Mouse (Mus musculus): ENCODE measurements at regions not wholly inside any gene's neighbourhood (a gene's known extent, or its start where the extent isn't known, plus 50 kb on each side); places are given as distances from the start of the nearest gene placed in this dataset.

DNA sequence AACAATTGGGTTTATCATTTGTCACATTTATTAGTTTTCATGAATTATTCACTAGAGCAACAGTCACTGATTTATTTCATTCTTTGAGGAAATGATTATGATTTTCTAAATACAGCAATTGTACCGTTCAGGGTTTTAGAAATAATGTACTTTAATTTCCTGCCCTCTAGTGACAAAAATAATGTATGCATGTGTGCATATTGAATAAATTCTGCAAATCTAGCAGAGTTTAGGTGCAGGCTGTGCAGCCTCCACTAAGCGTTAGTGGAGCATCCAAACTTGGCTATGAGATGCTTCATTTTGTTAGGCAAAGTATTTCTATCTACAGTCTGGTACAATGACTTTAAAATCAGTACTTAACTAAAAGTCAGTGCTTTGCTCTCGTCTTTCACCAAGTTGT lies 642.1 kb upstream of the A830018L16Rik start:
- no peak for DNase-seq

DNA sequence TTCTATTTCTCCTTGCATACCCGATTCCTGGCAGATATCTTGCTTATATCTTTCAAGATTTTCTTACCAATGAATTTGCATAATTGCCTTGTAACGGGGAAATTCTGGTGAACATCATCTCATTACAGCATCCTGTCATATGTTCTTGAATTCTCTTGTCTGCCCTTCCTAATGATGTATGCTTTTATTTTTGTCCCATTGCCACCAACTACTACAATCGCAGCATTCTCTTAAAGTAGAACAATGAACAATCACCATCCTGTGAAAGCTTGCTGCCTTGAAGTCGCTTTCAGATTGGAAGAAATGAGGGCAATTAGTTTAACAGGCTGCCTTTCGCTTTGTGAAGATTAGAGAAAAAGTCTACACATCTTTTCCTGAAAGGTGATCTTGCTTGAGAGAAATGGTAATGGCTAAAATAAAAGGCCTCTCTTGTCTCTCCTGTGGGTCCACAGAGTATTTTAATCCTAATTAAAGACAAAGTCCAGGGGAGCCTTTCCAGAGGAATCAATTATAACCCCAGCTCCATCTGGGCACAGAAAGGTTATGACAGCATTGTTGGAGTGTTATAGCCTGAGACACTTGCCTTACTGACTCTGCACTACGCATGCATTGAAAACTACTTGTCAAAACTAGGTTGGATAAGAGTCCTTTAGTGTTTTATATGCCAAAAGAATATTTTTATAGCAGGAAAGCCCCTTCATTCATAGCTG lies 619.7 kb upstream of the A830018L16Rik start:
- DNase-seq, result no peak

DNA sequence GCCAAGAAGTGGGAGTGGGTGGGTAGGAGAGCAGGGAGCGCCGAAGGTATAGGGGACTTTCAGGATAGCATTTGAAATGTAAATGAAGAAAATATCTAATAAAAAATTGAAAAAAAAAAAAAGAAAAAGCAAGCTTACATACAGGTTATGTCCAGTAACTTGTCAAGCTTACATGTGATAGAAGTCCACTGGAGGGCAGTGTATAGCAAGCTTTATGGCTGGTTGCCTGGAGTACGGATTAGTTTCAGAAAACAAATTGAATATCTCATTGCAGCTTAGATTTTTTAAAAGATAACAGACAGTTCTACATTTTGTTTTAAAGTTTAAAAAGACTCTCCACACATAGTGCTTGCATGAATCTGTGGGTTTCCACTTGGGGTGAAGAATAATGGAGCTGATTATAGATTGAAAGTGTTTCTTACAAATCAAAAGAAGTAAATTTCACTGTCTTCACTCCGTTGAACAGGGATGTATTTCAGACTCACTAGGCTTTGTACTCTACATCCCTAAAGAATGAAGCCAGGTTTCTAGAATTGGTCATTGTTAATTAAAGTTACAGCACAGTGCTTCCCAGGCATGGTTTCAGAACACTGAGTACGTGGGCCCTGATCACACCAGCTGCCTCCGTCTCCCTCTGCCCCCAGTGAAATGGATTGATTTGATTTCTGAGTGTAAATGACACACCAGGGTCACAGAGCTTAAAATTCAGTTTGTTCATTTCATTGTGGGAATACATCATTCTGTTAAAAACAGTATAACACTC lies 578.1 kb upstream of the A830018L16Rik start:
- DNase-seq, result peak; percentile 67

DNA sequence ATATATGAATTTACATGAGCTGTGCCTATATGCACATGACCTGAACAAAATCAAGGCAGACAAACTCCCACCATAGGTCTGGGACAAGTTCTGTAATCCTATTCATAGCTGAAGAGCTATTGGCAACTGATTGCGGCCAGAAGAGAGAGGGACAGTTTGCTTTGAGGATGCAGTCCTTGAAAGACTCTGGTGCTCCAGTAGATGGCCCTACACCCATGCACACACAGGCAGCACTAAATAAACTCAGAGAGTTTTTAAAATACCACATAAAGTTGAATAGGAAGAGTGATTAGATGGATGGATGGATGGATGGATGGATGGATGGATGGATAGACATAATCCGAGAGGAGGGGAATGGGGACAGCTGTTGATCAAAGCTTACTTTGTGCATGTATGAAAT lies 576.7 kb upstream of the A830018L16Rik start:
- no peak for DNase-seq

DNA sequence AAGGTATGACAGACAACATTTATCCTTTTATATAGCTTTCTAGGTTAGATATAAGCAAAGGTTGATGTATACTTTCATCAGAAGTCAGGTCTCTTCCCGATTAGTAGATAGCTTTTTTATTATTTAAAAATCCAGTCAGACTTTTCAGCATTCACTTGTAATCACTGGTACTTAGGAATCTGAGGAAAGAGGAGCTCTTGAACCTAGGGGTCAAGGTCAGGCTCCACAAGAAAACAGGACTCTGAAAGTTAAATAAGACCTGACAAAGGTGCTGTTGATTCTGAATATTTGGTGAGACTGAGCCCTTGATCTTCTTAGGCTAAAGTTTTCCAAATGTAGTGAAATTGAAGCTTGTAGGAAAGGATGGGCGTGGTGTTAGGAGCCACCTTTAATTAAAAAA lies 561.0 kb upstream of the A830018L16Rik start:
- no peak for DNase-seq

DNA sequence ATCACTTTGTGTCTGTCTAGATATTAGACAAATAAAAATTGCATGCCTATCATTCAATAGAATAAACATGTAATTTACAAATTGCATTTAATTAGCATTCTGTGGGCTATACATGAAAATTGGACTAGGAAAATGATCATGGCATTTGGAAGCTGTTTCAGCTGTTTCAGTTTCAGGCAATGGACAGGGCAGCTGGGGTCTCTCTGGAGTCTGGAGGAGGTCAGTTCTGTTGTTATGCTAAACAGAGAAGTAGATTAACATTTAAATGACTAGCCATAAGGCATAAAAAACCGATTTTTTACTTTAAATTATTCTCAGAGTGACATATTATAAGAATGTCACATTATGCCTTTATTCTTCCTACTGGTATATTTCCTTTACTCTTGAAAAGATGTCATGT lies 559.4 kb upstream of the A830018L16Rik start:
- no peak for DNase-seq

DNA sequence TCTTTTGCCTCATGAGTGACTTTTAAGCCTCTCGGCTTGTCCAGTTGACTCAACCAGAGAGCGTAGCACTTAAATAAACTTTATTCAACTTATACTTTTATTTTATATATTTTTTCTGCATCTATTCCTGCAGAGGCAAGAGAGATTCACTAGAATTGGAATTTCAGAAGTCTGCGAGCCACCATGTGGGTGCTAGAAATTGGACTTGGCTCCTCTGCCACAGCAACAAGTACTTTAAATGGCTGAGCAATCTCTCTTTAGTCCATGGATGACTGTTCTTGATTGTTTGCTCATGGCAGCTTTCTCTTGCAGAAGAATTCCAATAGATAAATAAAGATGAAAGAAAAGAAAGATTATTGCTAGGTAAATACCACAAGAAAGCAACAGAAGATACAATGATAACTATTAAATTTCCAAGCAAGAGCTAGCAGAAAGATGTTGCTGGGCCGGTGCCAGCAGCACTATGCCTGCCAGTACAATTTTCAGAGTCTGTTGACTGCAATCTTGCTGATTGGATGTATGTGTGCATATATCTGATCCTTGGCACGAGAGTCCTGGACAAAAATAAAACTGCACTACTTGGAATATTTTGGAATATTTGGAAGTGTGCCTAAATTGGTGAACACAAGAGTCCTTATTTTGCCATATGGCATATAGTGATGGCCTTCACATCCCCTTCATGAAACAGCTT lies 542.6 kb upstream of the A830018L16Rik start:
- DNase-seq, result no peak

DNA sequence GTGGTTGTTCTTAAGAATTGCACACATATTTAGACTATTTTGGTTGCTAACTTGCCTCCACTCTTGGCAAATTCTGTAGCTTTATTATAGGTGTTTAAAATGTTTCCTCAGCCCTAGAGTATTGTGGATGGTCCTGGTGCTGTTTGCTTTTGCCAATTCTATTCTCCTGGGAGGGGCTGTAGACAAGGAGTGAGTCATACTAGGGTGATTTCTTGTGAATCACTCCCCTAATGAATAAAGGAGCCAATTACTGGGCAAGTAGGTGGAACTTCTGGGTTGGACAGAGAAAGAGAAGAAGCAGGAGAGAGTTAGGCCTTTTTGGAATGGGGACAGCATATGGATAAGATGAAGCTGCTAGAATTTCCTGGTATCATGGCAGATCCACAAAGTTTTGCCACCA lies 541.6 kb upstream of the A830018L16Rik start:
- no peak for DNase-seq

DNA sequence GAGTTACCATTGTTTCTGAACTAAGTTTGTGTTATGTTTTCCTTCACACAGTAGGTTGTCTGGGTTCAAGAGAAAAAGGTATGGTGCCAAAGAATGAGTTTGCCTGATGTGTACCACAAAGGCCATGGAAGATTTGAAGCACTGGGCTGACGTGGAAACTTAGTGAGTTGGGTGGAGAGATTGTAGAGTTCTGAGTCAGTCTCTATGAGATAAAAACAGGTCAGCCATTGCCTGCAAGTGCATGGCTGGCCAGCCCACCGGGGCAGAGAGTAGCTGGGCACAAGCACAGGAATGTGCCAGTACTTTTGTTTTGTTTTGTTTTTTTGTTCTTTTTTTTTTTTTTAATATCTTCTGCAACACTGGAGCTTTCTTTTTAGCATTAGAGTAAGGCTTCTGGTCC lies 541.2 kb upstream of the A830018L16Rik start:
- DNase-seq, result no peak

DNA sequence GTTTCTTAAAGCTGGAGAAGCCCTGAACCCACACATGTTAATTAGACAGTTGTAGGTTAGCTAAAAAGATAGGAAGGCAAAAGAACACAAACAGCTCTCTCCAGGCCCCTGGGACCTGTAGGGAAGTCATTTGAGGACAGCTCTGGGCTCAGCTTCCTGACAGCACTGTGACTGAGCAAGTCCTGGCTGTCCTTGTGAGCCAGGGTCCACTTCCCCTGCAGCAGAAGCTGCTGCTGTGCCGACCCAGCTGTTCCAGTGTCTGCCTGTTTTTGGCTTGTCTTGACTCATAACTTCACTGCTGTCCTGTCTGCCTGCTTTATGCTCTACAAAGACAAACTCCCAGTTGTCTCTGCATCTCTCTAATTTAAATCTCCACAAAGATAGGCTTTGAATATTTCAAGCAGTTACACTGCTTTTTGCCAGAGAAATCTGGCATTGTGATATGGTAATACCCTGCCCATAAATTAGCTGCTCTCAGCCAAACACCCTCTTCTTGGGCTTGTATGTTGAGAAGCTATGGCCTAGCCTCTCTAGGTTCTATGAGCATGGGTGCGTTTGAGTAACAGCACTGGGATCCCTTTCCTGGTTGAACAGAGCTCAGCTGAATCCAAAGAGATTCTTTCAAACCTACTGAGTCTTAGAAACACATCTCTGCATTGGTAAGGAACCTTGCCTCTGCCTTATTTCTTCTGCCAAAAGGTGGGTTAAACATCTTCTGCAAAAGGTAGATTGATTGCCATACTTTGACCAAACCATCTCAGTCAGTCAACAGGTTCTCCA lies 536.3 kb upstream of the A830018L16Rik start:
- peak; percentile 5 for DNase-seq

DNA sequence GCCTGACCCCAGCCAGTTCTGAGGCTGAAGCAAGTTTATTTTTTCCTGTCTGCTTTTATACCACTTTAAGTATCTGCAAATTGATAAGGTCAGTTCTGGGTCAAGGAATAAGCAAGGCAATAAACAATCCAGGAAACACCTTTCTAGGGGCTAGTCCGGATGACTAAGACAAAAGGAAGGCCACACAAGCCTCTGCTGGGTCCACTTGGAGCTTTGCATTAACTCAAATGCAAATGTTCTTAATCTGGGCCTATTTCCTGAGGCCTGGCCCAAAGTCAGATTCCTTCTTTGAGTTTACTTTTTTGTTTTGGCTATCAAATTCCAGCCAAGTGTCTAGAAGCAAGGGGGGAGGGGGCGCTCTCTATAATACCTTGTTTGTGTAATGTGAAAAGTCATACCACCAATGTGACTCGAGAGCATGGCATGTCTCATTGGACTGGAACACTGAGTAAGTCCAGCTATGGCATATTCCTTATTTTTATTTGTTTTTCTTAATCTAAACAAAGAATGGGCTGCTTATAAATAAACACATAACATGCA lies 535.6 kb upstream of the A830018L16Rik start:
- DNase-seq, result no peak

DNA sequence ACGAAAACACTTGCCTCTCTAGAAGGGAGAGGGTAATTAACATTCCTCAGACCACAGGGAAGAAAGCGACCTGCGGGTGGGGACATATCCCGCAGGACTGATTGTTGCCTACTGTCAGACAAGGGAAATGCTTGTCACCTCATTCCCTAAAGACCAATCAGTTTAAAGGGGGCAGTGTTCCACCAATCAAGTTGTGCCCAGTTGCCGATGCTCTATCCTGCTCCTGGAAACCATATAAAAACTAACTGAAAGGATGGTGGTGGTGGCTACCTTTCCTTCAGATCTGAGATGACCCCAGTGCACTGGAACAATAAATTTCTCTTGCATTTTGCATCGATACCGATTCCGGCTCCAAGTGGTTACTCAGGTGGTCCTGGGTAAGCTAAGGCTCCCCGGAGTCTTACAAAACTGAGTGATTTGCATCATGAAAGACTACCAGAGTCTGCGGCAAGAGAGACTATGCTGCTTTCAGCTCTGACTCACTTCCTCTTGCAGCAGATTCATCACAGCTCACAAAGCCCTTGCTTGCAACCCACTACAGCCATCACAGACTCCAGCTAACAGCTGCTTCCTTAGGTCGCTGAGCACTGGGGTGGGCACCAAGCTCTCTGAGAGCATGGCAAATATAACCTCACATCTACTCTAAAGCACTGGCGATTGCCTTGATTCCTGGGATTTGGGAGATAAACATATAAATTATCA lies 533.7 kb upstream of the A830018L16Rik start:
- peak; percentile 14 for DNase-seq

DNA sequence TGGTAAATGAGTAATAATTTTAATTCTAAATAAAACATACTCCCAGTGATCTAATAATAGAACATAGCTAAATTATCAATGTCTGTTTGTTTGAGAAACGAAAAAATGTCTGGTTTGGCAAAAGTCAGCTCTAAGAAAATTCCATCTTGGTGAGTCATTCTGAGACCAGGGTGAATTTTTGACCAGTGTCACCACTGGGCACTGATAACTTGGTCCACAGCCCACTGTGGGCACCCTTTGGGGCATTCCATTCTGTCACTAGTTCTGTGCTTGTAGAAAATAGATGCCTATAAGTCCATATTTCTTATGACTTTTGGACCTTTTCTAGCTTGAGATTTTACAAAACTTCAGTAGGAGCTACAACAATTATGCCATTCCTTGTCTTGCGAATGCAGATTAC lies 515.1 kb upstream of the A830018L16Rik start:
- no peak for DNase-seq

DNA sequence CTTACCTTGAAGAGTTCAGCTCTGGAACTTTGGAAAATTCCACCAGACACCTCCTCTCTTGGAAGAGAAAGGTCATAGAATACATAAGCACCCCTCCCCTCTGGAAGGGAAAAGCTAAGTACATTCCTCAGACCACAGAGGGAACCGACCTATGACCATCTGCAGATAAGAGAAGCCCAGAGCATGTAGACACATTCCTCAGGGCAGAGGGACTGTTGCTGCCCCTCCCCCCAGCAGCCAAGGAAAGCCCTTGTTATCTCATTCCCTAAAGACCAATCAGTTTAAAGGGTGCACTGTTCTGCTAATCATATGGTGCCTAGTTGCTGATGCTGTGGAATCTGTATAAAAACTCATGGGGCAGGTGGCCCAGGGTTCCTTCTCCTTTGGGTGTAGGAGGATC lies 511.2 kb upstream of the A830018L16Rik start:
- DNase-seq, result no peak

DNA sequence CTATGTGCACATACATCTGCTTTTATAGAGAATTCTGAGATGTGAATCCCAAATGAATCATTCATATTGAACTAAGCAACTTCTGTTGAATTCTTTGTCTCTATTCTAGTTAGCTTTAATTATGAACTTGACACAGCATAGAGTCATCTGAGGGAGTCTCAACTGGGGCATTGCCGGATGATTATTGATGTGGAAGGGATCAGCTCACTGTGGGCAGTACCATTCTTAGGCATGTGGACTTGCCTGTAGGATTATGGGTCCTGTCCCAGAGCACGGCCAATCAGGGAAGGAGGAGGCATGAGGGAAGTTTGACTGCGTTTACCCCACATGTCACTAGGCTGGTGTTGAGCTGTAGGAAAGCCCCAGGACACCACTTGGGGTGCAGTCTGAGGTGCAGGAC lies 493.9 kb upstream of the A830018L16Rik start:
- no peak for DNase-seq

DNA sequence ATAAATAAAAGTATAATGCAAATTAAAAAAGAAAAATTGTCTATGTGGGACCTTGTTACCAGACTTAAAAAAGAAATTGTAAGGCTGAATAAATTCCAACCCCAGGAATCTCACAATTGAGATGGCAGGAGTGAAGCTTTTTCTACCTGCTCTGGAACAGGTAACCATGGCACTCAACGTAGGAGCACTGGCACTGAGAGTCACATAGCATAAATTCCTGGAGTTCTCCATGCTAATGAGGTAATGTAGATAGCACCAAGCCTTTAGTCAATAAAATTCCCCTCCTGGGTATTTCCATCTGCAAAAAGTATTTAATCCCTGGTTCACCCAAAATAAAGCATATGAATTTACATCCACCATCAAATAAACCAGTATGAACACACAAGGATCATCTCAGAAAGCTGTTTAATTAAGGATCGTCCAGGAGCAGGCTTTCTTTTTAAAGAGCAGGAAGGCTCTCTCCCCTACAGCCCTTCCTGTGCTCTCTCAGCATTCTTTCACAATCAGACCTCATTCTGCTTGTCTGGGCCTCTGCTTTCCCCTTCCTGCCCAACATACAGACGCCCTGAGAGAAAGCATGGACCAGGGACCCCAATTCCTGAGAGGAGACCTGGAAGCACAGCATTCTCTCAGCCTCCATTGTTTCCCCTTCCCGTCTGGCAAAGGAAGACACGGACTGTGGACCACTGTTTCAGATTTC lies 481.4 kb upstream of the A830018L16Rik start:
- no peak for DNase-seq

DNA sequence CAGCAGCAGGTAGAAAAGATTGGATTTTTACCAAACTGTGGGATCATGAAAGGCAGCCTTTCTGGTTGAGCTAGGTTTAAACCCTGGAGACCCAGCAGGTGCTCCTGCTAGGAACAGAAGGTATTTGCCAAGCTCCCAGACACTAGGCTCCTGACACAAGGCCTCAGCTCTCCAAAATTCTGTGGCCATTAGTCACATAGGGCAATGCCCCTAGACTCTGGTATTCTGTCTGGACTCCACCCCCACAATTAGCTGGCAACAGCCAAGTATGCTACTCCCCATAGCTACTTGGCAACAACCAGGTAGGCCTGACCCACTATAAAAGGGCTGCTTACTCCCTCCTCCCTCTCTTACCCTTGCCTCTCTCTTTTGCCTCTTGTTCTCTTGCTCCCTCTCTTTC lies 480.7 kb upstream of the A830018L16Rik start:
- DNase-seq, result no peak

DNA sequence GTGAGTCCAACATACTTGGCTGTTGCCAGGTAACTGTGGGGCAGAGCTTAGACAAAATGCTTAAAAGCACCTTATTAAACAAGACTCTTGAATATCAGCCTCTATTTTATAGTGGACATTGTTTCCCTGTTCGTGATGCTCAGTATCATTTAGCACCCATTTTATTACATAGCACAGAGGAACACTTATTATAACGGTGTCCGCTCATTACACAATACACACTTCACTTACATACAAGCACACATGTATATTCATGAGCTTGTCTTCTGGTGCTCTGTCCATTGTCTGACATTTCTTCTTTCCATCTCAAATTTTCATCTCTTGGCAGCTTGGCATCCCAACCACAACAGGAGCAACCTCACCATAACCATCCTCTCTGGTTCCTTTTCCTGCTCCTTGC lies 475.5 kb upstream of the A830018L16Rik start:
- DNase-seq, result no peak

DNA sequence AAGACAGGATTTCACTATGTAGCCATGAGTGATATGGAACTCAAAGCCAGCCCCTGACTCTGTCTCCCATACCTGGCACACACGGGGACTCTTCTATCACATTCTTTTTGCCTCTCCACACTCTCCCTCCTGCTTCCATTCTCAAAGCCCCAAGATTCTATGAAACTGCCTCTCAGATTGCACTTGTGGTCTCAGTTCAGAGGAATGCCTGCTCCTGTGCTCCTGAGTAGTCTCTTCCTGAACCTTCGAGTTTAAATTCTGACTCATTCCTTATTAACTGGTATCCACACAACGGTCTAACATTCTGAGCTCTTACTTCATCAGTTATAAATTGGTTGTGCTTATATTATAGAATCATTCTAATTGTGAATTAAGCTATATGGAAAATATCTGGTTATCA lies 473.6 kb upstream of the A830018L16Rik start:
- DNase-seq, result no peak

DNA sequence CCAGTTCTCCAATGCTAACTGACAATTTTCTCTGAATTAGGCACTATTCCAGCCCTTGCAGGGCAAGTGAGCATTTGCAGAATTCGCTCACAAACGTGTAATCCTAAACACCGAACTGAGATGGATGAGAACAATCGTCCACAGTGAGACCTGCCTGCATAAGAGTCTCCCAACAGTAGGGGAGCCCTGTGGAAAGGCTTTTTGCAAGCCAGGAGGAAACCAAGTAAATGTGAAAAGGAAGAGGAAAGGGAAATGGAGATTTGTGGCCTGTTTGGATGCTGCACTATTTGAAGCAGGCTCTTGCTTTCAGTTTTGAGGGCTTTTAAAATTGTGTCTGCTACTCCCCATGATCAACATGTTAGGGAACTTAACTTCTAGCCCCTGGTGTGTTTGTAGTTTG lies 470.9 kb upstream of the A830018L16Rik start:
- no peak for DNase-seq
